Mouse (Mus musculus) MEL (cell line): ENCODE measurements around the gene Fhad1.

Experiments used
- CHD1 ChIP-seq: IDR thresholded peaks from 2 replicates; pipeline ENCODE4 v1.6.1; 2012; ENCODE audit warnings: low read depth, mild to moderate bottlenecking, inconsistent platforms, low read length, improper control_type of control experiment
- CTCF ChIP-seq, 3 experiments: IDR thresholded peaks in 2 of 3; conservative IDR thresholded peaks in 1 of 3; 2 replicates each; pipeline ENCODE4 v1.5.1; 2011 to 2012; ENCODE audit warnings: low read length in 3 of 3, low read depth in 2 of 3, mild to moderate bottlenecking in 2 of 3, improper control_type of control experiment in 1 of 3, inconsistent platforms in 1 of 3, mixed read lengths in 1 of 3, moderate library complexity in 1 of 3; ENCODE audit not compliant: control insufficient read depth in 1 of 3, insufficient read depth in 1 of 3, poor library complexity in 1 of 3, severe bottlenecking in 1 of 3
- ETS1 ChIP-seq: IDR thresholded peaks from 2 replicates; pipeline ENCODE4 v1.6.1; 2012; ENCODE audit warnings: low read depth, mild to moderate bottlenecking, inconsistent platforms, low read length, improper control_type of control experiment, moderate library complexity
- MAZ ChIP-seq: IDR thresholded peaks from 2 replicates; pipeline ENCODE4 v1.6.1; 2012; ENCODE audit warnings: low read depth, mild to moderate bottlenecking, inconsistent platforms, low read length, improper control_type of control experiment
- MEF2A ChIP-seq: IDR thresholded peaks from 2 replicates; pipeline ENCODE4 v1.6.1; 2014; ENCODE audit warnings: low read depth, mild to moderate bottlenecking, inconsistent platforms, low read length, improper control_type of control experiment; ENCODE audit not compliant: poor library complexity, insufficient replicate concordance, severe bottlenecking; ENCODE audit errors: extremely low read depth
- NRF1 ChIP-seq: IDR thresholded peaks from 2 replicates; pipeline ENCODE4 v1.6.1; 2014; ENCODE audit warnings: low read depth, mild to moderate bottlenecking, inconsistent platforms, low read length, improper control_type of control experiment, moderate library complexity; ENCODE audit not compliant: poor library complexity, insufficient read depth, severe bottlenecking
- POLR2A ChIP-seq, 2 experiments: IDR thresholded peaks; 2 replicates each; pipeline ENCODE4 v1.6.1; 2011 to 2012; ENCODE audit warnings: low read length in 2 of 2, mild to moderate bottlenecking in 2 of 2, control low read depth in 1 of 2, improper control_type of control experiment in 1 of 2, low read depth in 1 of 2, moderate library complexity in 1 of 2; ENCODE audit not compliant: control insufficient read depth in 1 of 2, insufficient read depth in 1 of 2, poor library complexity in 1 of 2
- RAD21 ChIP-seq: IDR thresholded peaks from 2 replicates; pipeline ENCODE4 v1.6.1; 2011; ENCODE audit warnings: mild to moderate bottlenecking, low read depth, low read length, improper control_type of control experiment
- SIN3A ChIP-seq: IDR thresholded peaks from 2 replicates; pipeline ENCODE4 v1.6.1; 2012; ENCODE audit warnings: low read length, improper control_type of control experiment, inconsistent platforms
- TBP ChIP-seq: IDR thresholded peaks from 2 replicates; pipeline ENCODE4 v1.8.0; 2011; ENCODE audit warnings: low read depth, low read length, improper control_type of control experiment
- ZC3H11A ChIP-seq: IDR thresholded peaks from 2 replicates; pipeline ENCODE4 v1.6.1; 2012; ENCODE audit warnings: low read depth, mild to moderate bottlenecking, inconsistent platforms, low read length, improper control_type of control experiment
- ZMIZ1 ChIP-seq: IDR thresholded peaks from 2 replicates; pipeline ENCODE4 v1.6.1; 2012; ENCODE audit warnings: low read depth, mild to moderate bottlenecking, inconsistent platforms, low read length, improper control_type of control experiment, moderate library complexity

DNA sequence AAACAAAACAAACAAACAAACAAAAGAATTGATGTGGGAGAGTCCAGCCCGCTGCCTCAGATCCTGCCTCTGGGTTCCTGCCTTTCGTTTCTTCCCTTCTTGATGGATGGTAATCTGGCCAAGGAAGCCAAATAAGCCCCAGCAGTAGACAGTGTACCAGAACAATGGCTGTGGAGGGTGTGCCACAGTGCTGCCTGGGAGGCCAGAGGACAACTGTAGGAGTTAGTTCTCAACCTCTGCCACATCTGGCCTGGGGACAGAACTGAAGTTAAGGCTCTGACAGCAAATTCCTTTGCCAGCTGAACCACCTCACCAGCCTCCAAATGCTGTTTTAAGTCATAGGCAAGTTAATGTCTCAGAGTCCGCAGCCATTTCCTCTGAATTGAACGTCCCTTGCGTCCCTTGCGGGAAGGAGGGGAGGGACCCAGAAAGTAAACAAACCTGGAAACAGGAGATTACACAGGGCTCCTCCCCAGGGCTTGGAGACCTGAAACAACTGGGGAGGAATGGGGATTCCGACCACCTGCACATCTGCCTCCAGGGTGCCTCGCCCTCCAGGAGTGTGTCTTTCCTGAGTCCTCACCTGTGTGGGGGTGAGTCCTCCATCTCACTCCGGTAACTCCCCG is 133.5 kb downstream of the Fhad1 start:
- TF ChIP-seq NRF1 (no peak), RAD21 (no peak), SIN3A (no peak), POLR2A (IDR thresholded peaks at IDR 0.05; ENCODE audit: control insufficient read depth in 1 of 2, insufficient read depth in 1 of 2, low read depth in 1 of 2, low read length in 2 of 2, poor library complexity in 1 of 2) (no peak), ETS1 (no peak), ZC3H11A (no peak), TBP (no peak), MEF2A (no peak), CTCF (IDR thresholded peaks at IDR 0.05 in 2 of 3, conservative IDR thresholded peaks at IDR 0.05 in 1 of 3; ENCODE audit: control insufficient read depth in 1 of 3, insufficient read depth in 1 of 3, low read depth in 2 of 3, low read length in 3 of 3, poor library complexity in 1 of 3, severe bottlenecking in 1 of 3) (no peak), CHD1 (no peak), MAZ (no peak), ZMIZ1 (no peak)
